Mouse (Mus musculus) liver, embryonic 16.5 days (tissue): Measurements from ENCODE around the gene Sdhaf4. TPM values are rescaled to one million over a fixed set of nuclear protein-coding genes. Genes with fewer than 3 reads are reported as not detected.

Source experiments
- ATAC-seq: fragments of 200-750 bp; cut with Nextera tagmentation; 2 replicates; pipeline ENCODE4 v1.8.0; 2017; ENCODE audit warnings: low read depth, mild to moderate bottlenecking, moderate number of reproducible peaks, moderate library complexity
- H3K27ac ChIP-seq: fragments of 300-500 bp; sonication (generic); 2 replicates; pipeline ENCODE4 v1.5.1; 2014; ENCODE audit warnings: mild to moderate bottlenecking, low read length
- H3K27me3 ChIP-seq: fragments of 300-500 bp; sonication (generic); 2 replicates; pipeline ENCODE4 v1.6.1; 2014; ENCODE audit warnings: low read depth, low read length, mixed read lengths; ENCODE audit not compliant: control insufficient read depth, insufficient read depth
- H3K36me3 ChIP-seq: fragments of 300-500 bp; sonication (generic); 2 replicates; pipeline ENCODE4 v1.6.1; 2014; ENCODE audit warnings: mild to moderate bottlenecking; ENCODE audit not compliant: control insufficient read depth, insufficient read depth
- H3K4me1 ChIP-seq: fragments of 300-500 bp; sonication (generic); 2 replicates; pipeline ENCODE4 v1.6.1; 2014; ENCODE audit warnings: low read depth, low read length, mixed read lengths; ENCODE audit not compliant: control insufficient read depth
- H3K4me2 ChIP-seq: fragments of 300-500 bp; sonication (generic); 2 replicates; pipeline ENCODE4 v1.6.1; 2014; ENCODE audit warnings: low read depth, low read length, mixed read lengths
- H3K4me3 ChIP-seq: fragments of 300-500 bp; sonication (generic); 2 replicates; pipeline ENCODE4 v1.5.1; 2014; ENCODE audit warnings: low read depth, mild to moderate bottlenecking, low read length
- H3K9ac ChIP-seq: fragments of 300-500 bp; sonication (generic); 2 replicates; pipeline ENCODE4 v1.6.1; 2014; ENCODE audit warnings: low read depth, low read length
- H3K9me3 ChIP-seq: fragments of 300-500 bp; sonication (generic); replicated peaks from 2 replicates; pipeline ENCODE4 v1.6.1; 2016; ENCODE audit warnings: low read length; ENCODE audit not compliant: control insufficient read depth
- WGBS: fragments of 180-500 bp; shearing (Covaris S2); extraction: QIAGEN DNeasy Blood & Tissue Kit; methylation state at CpG from one replicate; pipeline ENCODE4 v1.1.7; 2014; ENCODE audit not compliant: insufficient replicate concordance; 5-methylcytosine and 5-hydroxymethylcytosine counted together
- polyA plus RNA-seq: library from polyadenylated mRNA; unstranded; fragments of >200 nt; fragmentation: Nextera tagmentation; extraction: Ambion mirVana; gene quantifications from 2 replicates; pipeline ENCODE4 v1.2.1, GENCODE M21; 2015

The Sdhaf4 gene
- polyA plus RNA-seq, 1 experiment from 2014 or later = 25.2 TPM

DNA sequence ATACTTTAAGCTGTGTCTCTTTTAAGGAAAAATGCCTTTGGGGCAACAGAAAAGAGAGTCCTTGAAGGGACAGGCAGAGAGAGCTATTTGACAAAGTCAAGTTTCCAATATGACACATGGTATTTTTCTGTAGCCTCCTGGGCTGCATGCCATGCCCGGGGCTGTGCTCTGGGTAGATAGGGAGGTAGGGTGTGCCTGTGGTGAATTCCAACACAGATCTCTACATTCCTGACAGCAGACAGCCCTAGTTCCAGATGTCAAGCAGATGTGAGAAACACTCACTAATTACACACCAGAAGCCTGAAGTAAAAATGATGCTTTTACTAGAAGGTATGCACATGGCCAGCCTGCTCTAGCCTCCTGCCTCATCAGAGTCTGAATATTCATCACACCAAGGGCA lies 39.2 kb downstream of the Sdhaf4 start:
- ATAC-seq = peak; percentile 89
- Histone ChIP-seq H3K4me3 (no peak overlapping the region), H3K36me3 (no peaks in the 10 kb centered on the region), H3K9ac (no peak overlapping the region), H3K9me3 (no peaks in the 10 kb centered on the region), H3K4me1 (no peaks in the 10 kb centered on the region; the same call in 1 of the 2 replicates), H3K4me2 (no peak overlapping the region), H3K27ac (peak overlapping the region; percentile 46), H3K27me3 (no peaks in the 10 kb centered on the region)
- 28% methylated on average over 1 of the region's 1 CpGs for WGBS

DNA sequence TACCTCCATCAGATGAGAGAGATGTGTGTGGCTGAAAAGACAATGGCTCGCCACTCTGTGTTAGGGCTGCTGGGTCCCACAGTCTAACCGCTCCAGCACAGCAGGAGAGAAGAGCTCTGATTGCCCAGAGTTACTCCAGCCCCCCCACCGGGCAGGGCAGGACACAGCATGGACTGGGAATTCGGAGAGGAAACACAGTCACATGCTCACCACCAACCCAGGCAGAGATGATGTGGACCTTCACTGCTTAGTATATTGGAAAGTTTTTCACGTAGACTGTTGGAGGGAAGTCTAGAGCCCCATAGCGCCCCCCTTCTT lies 46.1 kb downstream of the Sdhaf4 start:
- Histone ChIP-seq H3K27ac (no peak overlapping the region), H3K4me3 (peak overlapping the region; percentile 26)

DNA sequence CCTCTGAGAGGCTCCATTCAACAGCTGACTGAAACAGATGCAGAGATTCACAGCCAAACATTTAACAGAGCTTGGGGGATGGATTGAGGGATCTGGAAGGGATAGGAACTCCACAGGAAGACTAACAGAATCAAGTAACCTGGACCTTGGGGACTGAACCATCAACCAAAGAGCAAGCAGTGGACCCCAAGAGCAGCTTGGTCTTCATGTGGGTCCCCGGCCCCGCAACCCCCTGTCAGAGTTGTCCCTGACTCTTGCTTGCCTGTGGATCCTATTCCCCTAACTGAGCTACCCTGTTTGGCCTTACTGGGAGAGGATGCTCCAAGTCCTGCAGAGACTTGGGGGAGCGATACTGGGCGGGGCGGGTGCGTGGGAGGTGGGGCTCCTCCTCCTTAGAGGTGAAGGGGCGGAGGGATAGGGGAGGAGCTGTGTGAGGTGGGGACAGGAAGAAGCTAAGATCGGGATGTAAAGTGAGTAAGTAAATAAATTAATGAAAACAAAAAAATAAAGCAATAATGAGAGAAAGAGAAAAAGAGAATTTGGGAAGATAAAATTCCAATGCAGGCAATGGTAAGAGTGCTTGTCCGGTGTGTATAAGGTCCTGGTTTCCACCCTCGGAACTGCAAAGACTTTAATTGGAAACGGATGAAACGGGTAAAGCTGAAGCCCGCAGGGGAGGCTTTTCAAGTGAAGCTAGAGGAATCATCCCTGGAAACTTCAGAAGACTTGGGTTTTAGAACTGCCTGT lies 46.6 kb downstream of the Sdhaf4 start:
- no peak overlapping the region for H3K9ac ChIP-seq

More for the DNA sequence above, 46.1 kb downstream of the Sdhaf4 start:
- Histone ChIP-seq H3K9ac (no peak overlapping the region), H3K27me3 (no peaks in the 10 kb centered on the region), H3K4me2 (peak overlapping the region; percentile 31), H3K9me3 (no peaks in the 10 kb centered on the region), H3K36me3 (no peaks in the 10 kb centered on the region), H3K4me1 (no peaks in the 10 kb centered on the region)
- no peak for ATAC-seq
- WGBS = 20% methylated on average over 6 of the region's 6 CpGs

DNA sequence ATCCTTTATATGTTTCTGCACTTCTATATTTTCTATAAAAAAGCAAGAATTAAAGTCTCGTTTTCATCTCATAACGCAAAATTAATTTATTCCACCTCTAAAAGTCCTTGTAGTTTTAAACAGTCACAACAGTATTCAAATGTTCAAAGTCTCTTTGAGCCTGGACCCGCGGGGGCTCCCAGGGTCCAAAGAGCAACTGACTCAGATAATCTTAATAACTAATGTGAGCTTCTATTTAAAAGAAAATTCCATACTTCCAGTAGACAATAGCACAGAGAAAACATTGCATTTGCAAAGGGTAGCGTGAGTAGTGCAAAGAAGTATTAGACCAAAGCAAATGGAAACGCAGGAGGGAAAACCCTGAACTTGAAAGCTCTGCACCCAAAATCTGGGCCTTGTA lies 47.4 kb downstream of the Sdhaf4 start:
- no peaks in the 10 kb centered on the region for H3K9me3 ChIP-seq
- no peak overlapping the region for H3K9ac ChIP-seq
- H3K27ac ChIP-seq = no peak overlapping the region
- no peak for ATAC-seq
- H3K4me2 ChIP-seq = no peak overlapping the region
- no peaks in the 10 kb centered on the region for H3K27me3 ChIP-seq
- no peak overlapping the region for H3K4me3 ChIP-seq
- 73% methylated on average over 6 of the region's 6 CpGs for WGBS
- no peaks in the 10 kb centered on the region for H3K4me1 ChIP-seq
- no peaks in the 10 kb centered on the region for H3K36me3 ChIP-seq

More for the DNA sequence above, 46.6 kb downstream of the Sdhaf4 start:
- H3K27me3 ChIP-seq = no peaks in the 10 kb centered on the region
- H3K4me2 ChIP-seq = peak overlapping the region; percentile 31
- no peaks in the 10 kb centered on the region for H3K9me3 ChIP-seq
- H3K4me1 ChIP-seq = no peaks in the 10 kb centered on the region
- ATAC-seq = peak; percentile 63; the same call in 1 of the 2 replicates
- no peaks in the 10 kb centered on the region for H3K36me3 ChIP-seq
- WGBS = 17% methylated on average over 13 of the region's 13 CpGs
- peak overlapping the region; percentile 26 for H3K4me3 ChIP-seq
- H3K27ac ChIP-seq = no peak overlapping the region

DNA sequence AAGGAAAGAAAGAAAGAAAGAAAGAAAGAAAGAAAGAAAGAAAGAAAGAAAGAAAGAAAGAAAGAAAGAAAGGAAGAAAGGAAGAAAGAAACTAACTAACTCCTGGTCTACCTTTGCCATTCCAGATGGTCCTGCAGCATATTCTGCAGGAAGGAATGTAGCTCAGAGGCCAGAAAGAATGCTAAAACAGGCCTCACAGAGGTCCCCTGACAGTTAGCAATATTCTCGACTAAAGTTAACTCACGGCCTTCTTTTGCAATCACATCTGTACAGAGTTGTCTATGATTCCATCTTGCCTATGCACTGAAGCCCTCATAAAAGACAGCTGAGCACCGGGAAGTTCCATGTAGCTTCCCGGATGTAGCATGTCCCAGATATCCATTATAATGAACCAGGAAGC lies 49.9 kb downstream of the Sdhaf4 start:
- no peak for ATAC-seq
- Histone ChIP-seq H3K36me3 (no peaks in the 10 kb centered on the region), H3K27me3 (no peaks in the 10 kb centered on the region), H3K4me3 (no peak overlapping the region), H3K9me3 (no peaks in the 10 kb centered on the region), H3K4me2 (no peak overlapping the region), H3K4me1 (no peaks in the 10 kb centered on the region), H3K27ac (no peak overlapping the region), H3K9ac (no peak overlapping the region)
- WGBS = 74% methylated on average over 4 of the region's 4 CpGs

DNA sequence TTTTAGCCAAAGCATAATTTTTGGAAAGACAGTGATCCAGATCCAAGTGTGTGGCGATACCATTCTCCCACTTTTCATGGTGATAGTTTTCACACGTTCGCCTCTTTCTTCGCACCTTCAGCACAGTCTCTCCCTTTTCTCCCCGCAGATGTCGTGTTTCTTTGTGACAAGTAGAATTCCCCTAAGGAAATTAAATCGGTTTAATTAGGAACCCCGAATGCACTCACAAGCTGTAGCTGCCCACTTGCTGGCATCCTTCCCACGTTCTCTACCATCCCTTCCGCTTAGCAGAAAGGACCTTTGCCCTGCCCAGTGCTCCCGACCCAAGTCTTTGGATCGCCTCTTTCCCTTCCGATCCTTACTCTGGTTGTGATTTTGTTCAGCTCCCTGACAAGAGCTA lies 51.5 kb downstream of the Sdhaf4 start:
- Histone ChIP-seq H3K27ac (no peak overlapping the region), H3K36me3 (no peaks in the 10 kb centered on the region), H3K4me2 (no peak overlapping the region), H3K4me3 (no peak overlapping the region), H3K9ac (no peak overlapping the region), H3K27me3 (no peaks in the 10 kb centered on the region), H3K9me3 (no peaks in the 10 kb centered on the region), H3K4me1 (no peaks in the 10 kb centered on the region)
- WGBS = 71% methylated on average over 13 of the region's 13 CpGs
- ATAC-seq = no peak

DNA sequence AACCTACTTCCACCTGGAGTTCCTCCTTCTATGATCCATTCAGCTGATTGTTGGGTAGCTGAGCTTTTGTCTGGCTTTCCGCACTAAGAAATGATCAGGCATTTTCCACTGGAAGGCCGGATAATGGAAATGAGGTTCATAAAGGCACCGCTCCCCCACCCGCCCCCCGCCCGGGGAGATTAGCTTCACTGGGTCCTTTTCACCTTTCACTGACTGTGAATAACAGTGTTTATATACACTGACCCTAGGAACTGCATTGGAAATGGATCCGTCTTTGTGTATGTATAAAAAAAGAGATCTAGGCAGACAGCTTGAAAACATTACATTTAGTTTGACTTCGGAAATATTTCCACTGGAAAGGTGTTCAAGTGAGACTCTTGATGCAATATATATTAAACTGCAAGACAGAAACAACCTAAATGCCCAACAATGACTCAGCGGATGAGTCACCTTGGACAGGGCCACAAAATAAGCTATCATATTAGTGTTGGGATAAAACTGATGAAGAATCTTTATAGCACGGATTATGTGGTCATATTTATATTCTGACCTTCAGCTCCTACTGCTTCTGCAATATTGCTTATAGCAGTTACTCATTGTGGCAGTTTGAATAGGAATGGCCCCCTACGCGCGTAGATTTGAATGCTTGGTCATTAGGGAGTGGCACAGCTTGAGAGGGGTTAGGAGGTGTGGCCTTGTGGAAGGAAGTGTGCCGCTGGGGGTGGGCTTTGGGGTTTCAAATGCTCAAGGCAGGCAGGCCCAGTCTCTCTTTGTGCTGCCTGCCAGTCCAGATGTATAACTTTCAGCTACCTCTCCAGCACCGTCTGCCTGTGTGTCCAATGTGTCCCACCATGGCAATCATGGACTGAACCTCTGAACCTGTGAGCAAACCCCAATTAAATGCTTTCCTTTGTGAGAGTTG lies 56.4 kb downstream of the Sdhaf4 start:
- WGBS = 81% methylated on average over 15 of the region's 15 CpGs
- no peak for ATAC-seq
- H3K9ac ChIP-seq = no peak overlapping the region

DNA sequence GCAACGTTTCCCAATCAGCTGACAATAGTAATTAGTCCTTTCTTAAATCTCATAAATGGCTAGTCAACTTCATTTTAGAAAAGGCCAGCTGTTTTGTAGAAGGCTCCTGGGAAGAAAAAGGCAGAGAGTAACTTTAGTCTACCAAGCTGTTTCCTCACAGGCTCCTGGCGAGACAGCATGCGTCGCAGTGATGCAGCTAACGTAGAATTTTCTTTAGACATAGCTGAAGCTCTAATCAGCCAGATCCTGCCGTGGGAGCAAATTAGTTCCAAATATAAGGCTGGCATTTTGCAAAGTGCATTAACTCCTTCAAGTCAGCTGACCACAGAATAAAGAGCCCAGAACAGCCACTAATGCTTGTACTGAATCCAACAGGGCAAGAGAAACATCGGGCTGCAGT lies 57.2 kb downstream of the Sdhaf4 start:
- ATAC-seq = no peak
- H3K9me3 ChIP-seq = no peaks in the 10 kb centered on the region
- H3K36me3 ChIP-seq = no peaks in the 10 kb centered on the region
- H3K4me1 ChIP-seq = no peaks in the 10 kb centered on the region
- H3K4me3 ChIP-seq = no peak overlapping the region
- no peak overlapping the region for H3K27ac ChIP-seq
- WGBS = 77% methylated on average over 7 of the region's 7 CpGs
- no peak overlapping the region for H3K9ac ChIP-seq
- H3K27me3 ChIP-seq = no peaks in the 10 kb centered on the region
- no peak overlapping the region for H3K4me2 ChIP-seq

More for the DNA sequence above, 56.4 kb downstream of the Sdhaf4 start:
- Histone ChIP-seq H3K4me3 (no peak overlapping the region), H3K4me1 (no peaks in the 10 kb centered on the region), H3K36me3 (no peaks in the 10 kb centered on the region), H3K9me3 (no peaks in the 10 kb centered on the region), H3K27ac (no peak overlapping the region), H3K27me3 (no peaks in the 10 kb centered on the region), H3K4me2 (no peak overlapping the region)
